Mouse (Mus musculus): ENCODE data around the gene Fbxo31.

- TF ChIP-seq CTCF (IDR thresholded peaks at IDR 0.05) (no peak; the same call in 1 of the 2 replicates), POLR2A (IDR thresholded peaks at IDR 0.05; ENCODE audit: insufficient read depth, low read depth, low read length) (no peak), EP300 (IDR thresholded peaks at IDR 0.05; ENCODE audit: insufficient read depth, low read depth, low read length) (0 out of 2 replicates have a peak, but pooled peaks have one; percentile 62)
Measured at GRCm38 (mm10) chr8:121598892-121599291, 20.3 kb upstream of the Fbxo31 start.

All from heart, adult 2 months (tissue).